Mouse (Mus musculus) spleen, postnatal 36 days (tissue): ENCODE data around the gene Gpr157.

Experiments used
- DNase-seq, 2 experiments: peaks; one replicate each; pipeline ENCODE4 v3.0.0; 2022; ENCODE audit warnings: low spot score in 2 of 2, mixed read lengths in 1 of 2

Gene Gpr157

GRCm38 (mm10) chr4:150144242-150144641, 57.1 kb downstream of the Gpr157 start:
- no peak for DNase-seq

- no peak for DNase-seq
Observed at GRCm38 (mm10) chr4:150146286-150146685, 59.1 kb downstream of the Gpr157 start.

- no peak for DNase-seq
Observed at GRCm38 (mm10) chr4:150151045-150151444, 63.9 kb downstream of the Gpr157 start.

- DNase-seq = no peak
Observed at GRCm38 (mm10) chr4:150152483-150152882, 65.3 kb downstream of the Gpr157 start.

- DNase-seq = no peak
Observed at GRCm38 (mm10) chr4:150155301-150155700, 68.1 kb downstream of the Gpr157 start.
